Comparison of ENCODE assay signal across 39 mouse cellular contexts in genomic region chr10:21372271-21372670, GRCm38 (mm10). TPM values are rescaled to one million over a fixed set of nuclear protein-coding genes. Genes with fewer than 3 reads are reported as not detected.
"Had no signal": no experiment of that assay in that cellular context is flagged by ENCODE, and none has a peak within 500 bp of the region (broad histone marks: within the 10 kb centered on the region; RNA-seq: fewer than 3 reads in every experiment).

No protein-coding gene starts in this region.

- H3K9me3 ChIP-seq: limb, embryonic 10.5 days; limb, embryonic 12.5 days; limb, embryonic 13.5 days; limb, embryonic 15.5 days; liver, embryonic 12.5 days; liver, embryonic 13.5 days; liver, embryonic 15.5 days; lung, embryonic 15.5 days; midbrain, embryonic 10.5 days; midbrain, embryonic 12.5 days; midbrain, embryonic 13.5 days; midbrain, embryonic 15.5 days; neural tube, embryonic 12.5 days had no signal

- H3K27me3 ChIP-seq: limb, embryonic 12.5 days; limb, embryonic 13.5 days; limb, embryonic 15.5 days; liver, embryonic 12.5 days; liver, embryonic 13.5 days; liver, embryonic 15.5 days; lung, embryonic 15.5 days; midbrain, embryonic 12.5 days; midbrain, embryonic 13.5 days; midbrain, embryonic 15.5 days; neural tube, embryonic 12.5 days had no signal

- DNase-seq: left cerebral cortex, postnatal 4 days; liver; liver, embryonic 13.5 days; liver, postnatal 0 days; lung, adult 18-20 months; lung, adult 2 months; lung, embryonic 14.5 days; lung, postnatal 10 days; lung, postnatal 14 days; lung, postnatal 36 days; lung, postnatal 4 days; midbrain, embryonic 14.5 days had no signal

- H3K9ac ChIP-seq: limb, embryonic 12.5 days; limb, embryonic 13.5 days; limb, embryonic 15.5 days; liver, embryonic 12.5 days; liver, embryonic 13.5 days; liver, embryonic 14.5 days; liver, embryonic 15.5 days; liver, postnatal 0 days; lung, embryonic 14.5 days; lung, embryonic 15.5 days; midbrain, embryonic 12.5 days; midbrain, embryonic 13.5 days; midbrain, embryonic 15.5 days; neural tube, embryonic 12.5 days had no signal

- H3K4me1 ChIP-seq: limb, embryonic 12.5 days; limb, embryonic 13.5 days; limb, embryonic 15.5 days; lung, embryonic 15.5 days; midbrain, embryonic 12.5 days; midbrain, embryonic 13.5 days; midbrain, embryonic 15.5 days; neural tube, embryonic 12.5 days had no signal

- H3K4me3 ChIP-seq: limb, embryonic 10.5 days; limb, embryonic 12.5 days; limb, embryonic 13.5 days; limb, embryonic 15.5 days; liver, embryonic 12.5 days; liver, embryonic 13.5 days; liver, embryonic 15.5 days; lung, embryonic 15.5 days; megakaryocyte, embryonic 14.5 days; midbrain, embryonic 10.5 days; midbrain, embryonic 12.5 days; midbrain, embryonic 13.5 days; midbrain, embryonic 15.5 days; myocyte; neural tube, embryonic 12.5 days had no signal

- H3K27ac ChIP-seq: limb, embryonic 10.5 days; limb, embryonic 12.5 days; limb, embryonic 13.5 days; limb, embryonic 15.5 days; liver, embryonic 12.5 days; liver, embryonic 13.5 days; liver, embryonic 14.5 days; liver, embryonic 15.5 days; lung, embryonic 15.5 days; macrophage; midbrain, embryonic 10.5 days; midbrain, embryonic 12.5 days; midbrain, embryonic 13.5 days; midbrain, embryonic 15.5 days; neural tube, embryonic 12.5 days had no signal

- H3K4me2 ChIP-seq: limb, embryonic 12.5 days; limb, embryonic 13.5 days; limb, embryonic 15.5 days; liver, embryonic 11.5 days; liver, embryonic 12.5 days; liver, embryonic 13.5 days; liver, embryonic 15.5 days; lung, embryonic 14.5 days; lung, embryonic 15.5 days; midbrain, embryonic 11.5 days; midbrain, embryonic 12.5 days; midbrain, embryonic 13.5 days; midbrain, embryonic 15.5 days; neural tube, embryonic 12.5 days had no signal

- ATAC-seq: liver, embryonic 12.5 days; liver, postnatal 0 days; lung, postnatal 0 days; midbrain, embryonic 13.5 days; midbrain, embryonic 16.5 days had no signal

RNA-seq across cellular contexts. Expression of gene Aldh8a1, which starts 4.8 kb away (rescaled TPM):
- total RNA-seq: left cerebral cortex, postnatal 10 days; left cerebral cortex, postnatal 4 days; megakaryocyte progenitor cell, adult 5-6 weeks; megakaryocyte-erythroid progenitor cell, adult 5-6 weeks; monocyte, adult 5-6 weeks had no signal
- polyA plus RNA-seq: limb, embryonic 11.5 days; limb, embryonic 12.5 days; limb, embryonic 15.5 days; lung, embryonic 14.5 days; macrophage; midbrain, embryonic 11.5 days; midbrain, embryonic 14.5 days; midbrain, embryonic 16.5 days; midbrain, postnatal 0 days; myocyte; neural tube, embryonic 11.5 days had no signal
